Mouse (Mus musculus) forebrain, embryonic 12.5 days (tissue): Measurements from ENCODE around the gene Ehd1. TPM values are rescaled to one million over a fixed set of nuclear protein-coding genes. Genes with fewer than 3 reads are reported as not detected.

Experiments
- ATAC-seq: fragments of 200-750 bp; cut with Nextera tagmentation; 2 replicates; pipeline ENCODE4 v1.8.0; 2017; ENCODE audit warnings: moderate TSS enrichment; ENCODE audit not compliant: low FRiP score
- H3K27ac ChIP-seq: fragments of 300-500 bp; sonication (generic); 2 replicates; pipeline ENCODE4 v1.5.1; 2016; ENCODE audit warnings: mild to moderate bottlenecking
- H3K27me3 ChIP-seq: fragments of 300-500 bp; sonication (generic); 2 replicates; pipeline ENCODE4 v1.6.1; 2016; ENCODE audit warnings: mild to moderate bottlenecking
- H3K36me3 ChIP-seq: fragments of 300-500 bp; sonication (generic); replicated peaks from 2 replicates; pipeline ENCODE4 v1.6.1; 2016; ENCODE audit warnings: mild to moderate bottlenecking
- H3K4me1 ChIP-seq: fragments of 300-500 bp; sonication (generic); 2 replicates; pipeline ENCODE4 v1.6.1; 2016
- H3K4me2 ChIP-seq: fragments of 300-500 bp; sonication (generic); 2 replicates; pipeline ENCODE4 v1.6.1; 2016; ENCODE audit warnings: mild to moderate bottlenecking, moderate library complexity
- H3K4me3 ChIP-seq: fragments of 300-500 bp; sonication (generic); replicated peaks from 2 replicates; pipeline ENCODE4 v1.5.1; 2016; ENCODE audit warnings: mild to moderate bottlenecking
- H3K9ac ChIP-seq: fragments of 300-500 bp; sonication (generic); 2 replicates; pipeline ENCODE4 v1.6.1; 2016; ENCODE audit warnings: mild to moderate bottlenecking
- H3K9me3 ChIP-seq: fragments of 300-500 bp; sonication (generic); 2 replicates; pipeline ENCODE4 v1.6.1; 2016
- WGBS: fragments of 180-500 bp; shearing (Covaris S2); methylation state at CpG from one replicate; pipeline ENCODE4 v1.1.7; 2016; 5-methylcytosine and 5-hydroxymethylcytosine counted together
- polyA plus RNA-seq: library from polyadenylated mRNA; unstranded; fragments of >200 nt; fragmentation: Nextera tagmentation; extraction: Ambion mirVana; gene quantifications from 2 replicates; pipeline ENCODE4 v1.2.1, GENCODE M21; 2016

Gene Ehd1
- polyA plus RNA-seq, 1 experiment from 2014 or later: 86.6 TPM

GRCm38 (mm10) chr19:6262839-6263433, 13.6 kb upstream of the Ehd1 start:
- WGBS: 89% methylated on average over 8 of the region's 8 CpGs
- peaks cover 41% of the 10 kb centered on the region for H3K36me3 ChIP-seq
- 0 out of 2 replicates have a peak, but pooled peaks cover 9% of the 10 kb centered on the region for H3K27me3 ChIP-seq
- no peak overlapping the region for H3K4me3 ChIP-seq
- no peak overlapping the region for H3K4me2 ChIP-seq
- H3K9me3 ChIP-seq: 0 out of 2 replicates have a peak, but pooled peaks cover 2% of the 10 kb centered on the region
- H3K4me1 ChIP-seq: no peaks in the 10 kb centered on the region
- no peak overlapping the region for H3K9ac ChIP-seq
- no peak overlapping the region for H3K27ac ChIP-seq
- ATAC-seq: no peak

GRCm38 (mm10) chr19:6264200-6264599, 12.3 kb upstream of the Ehd1 start:
- Histone ChIP-seq H3K4me2 (no peak overlapping the region), H3K9ac (no peak overlapping the region), H3K4me3 (no peak overlapping the region), H3K4me1 (no peaks in the 10 kb centered on the region), H3K36me3 (peaks cover 28% of the 10 kb centered on the region), H3K27me3 (0 out of 2 replicates have a peak, but pooled peaks cover 9% of the 10 kb centered on the region), H3K9me3 (0 out of 2 replicates have a peak, but pooled peaks cover 2% of the 10 kb centered on the region), H3K27ac (no peak overlapping the region)
- 84% methylated on average over 9 of the region's 9 CpGs for WGBS
- no peak for ATAC-seq

- Histone ChIP-seq H3K27me3 (0 out of 2 replicates have a peak, but pooled peaks cover 10% of the 10 kb centered on the region), H3K36me3 (peaks cover 23% of the 10 kb centered on the region), H3K9me3 (0 out of 2 replicates have a peak, but pooled peaks cover 2% of the 10 kb centered on the region), H3K27ac (no peak overlapping the region), H3K4me1 (no peaks in the 10 kb centered on the region), H3K9ac (no peak overlapping the region), H3K4me2 (no peak overlapping the region), H3K4me3 (no peak overlapping the region)
- 90% methylated on average over 8 of the region's 8 CpGs for WGBS
- no peak for ATAC-seq
Measured at GRCm38 (mm10) chr19:6264945-6265344, 11.6 kb upstream of the Ehd1 start.

GRCm38 (mm10) chr19:6265727-6266182, 10.8 kb upstream of the Ehd1 start:
- Histone ChIP-seq H3K4me3 (no peak overlapping the region), H3K9me3 (0 out of 2 replicates have a peak, but pooled peaks cover 2% of the 10 kb centered on the region), H3K27me3 (peaks cover 14% of the 10 kb centered on the region; the same call in 1 of the 2 replicates), H3K36me3 (peaks cover 15% of the 10 kb centered on the region), H3K9ac (no peak overlapping the region), H3K4me1 (no peaks in the 10 kb centered on the region; the same call in 1 of the 2 replicates), H3K4me2 (no peak overlapping the region), H3K27ac (no peak overlapping the region)
- WGBS: 69% methylated on average over 6 of the region's 6 CpGs
- ATAC-seq: no peak

GRCm38 (mm10) chr19:6267306-6268169, 9.0 kb upstream of the Ehd1 start:
- no peak overlapping the region for H3K4me3 ChIP-seq
- H3K9ac ChIP-seq: no peak overlapping the region
- ATAC-seq: no peak
- no peak overlapping the region for H3K27ac ChIP-seq
- no peaks in the 10 kb centered on the region for H3K9me3 ChIP-seq
- peaks cover 15% of the 10 kb centered on the region; the same call in 1 of the 2 replicates for H3K27me3 ChIP-seq
- H3K4me1 ChIP-seq: peaks cover 5% of the 10 kb centered on the region
- no peak overlapping the region for H3K4me2 ChIP-seq
- H3K36me3 ChIP-seq: no peaks in the 10 kb centered on the region
- WGBS: 74% methylated on average over 11 of the region's 11 CpGs

- 20% methylated on average over 8 of the region's 8 CpGs for WGBS
- Histone ChIP-seq H3K27me3 (peaks cover 15% of the 10 kb centered on the region; the same call in 1 of the 2 replicates), H3K36me3 (no peaks in the 10 kb centered on the region), H3K4me1 (peaks cover 5% of the 10 kb centered on the region), H3K4me2 (no peak overlapping the region), H3K4me3 (no peak overlapping the region), H3K9me3 (no peaks in the 10 kb centered on the region), H3K27ac (no peak overlapping the region), H3K9ac (no peak overlapping the region)
- peak; percentile 83 for ATAC-seq
Measured at GRCm38 (mm10) chr19:6268170-6268528, 8.4 kb upstream of the Ehd1 start.

- Histone ChIP-seq H3K27ac (no peak overlapping the region), H3K4me2 (no peak overlapping the region), H3K36me3 (no peaks in the 10 kb centered on the region), H3K27me3 (peaks cover 15% of the 10 kb centered on the region; the same call in 1 of the 2 replicates), H3K9me3 (no peaks in the 10 kb centered on the region), H3K9ac (no peak overlapping the region), H3K4me1 (peaks cover 5% of the 10 kb centered on the region), H3K4me3 (no peak overlapping the region)
- no peak for ATAC-seq
- WGBS: 87% methylated on average over 7 of the region's 7 CpGs
Measured at GRCm38 (mm10) chr19:6268670-6269132, 7.8 kb upstream of the Ehd1 start.

GRCm38 (mm10) chr19:6269798-6270475, 6.6 kb upstream of the Ehd1 start:
- WGBS: 87% methylated on average over 8 of the region's 8 CpGs
- ATAC-seq: no peak
- no peaks in the 10 kb centered on the region for H3K36me3 ChIP-seq
- no peak overlapping the region for H3K4me3 ChIP-seq
- no peaks in the 10 kb centered on the region for H3K9me3 ChIP-seq
- H3K4me2 ChIP-seq: no peak overlapping the region
- no peak overlapping the region for H3K27ac ChIP-seq
- H3K9ac ChIP-seq: no peak overlapping the region
- peaks cover 5% of the 10 kb centered on the region for H3K4me1 ChIP-seq
- peaks cover 15% of the 10 kb centered on the region; the same call in 1 of the 2 replicates for H3K27me3 ChIP-seq

- Histone ChIP-seq H3K27ac (no peak overlapping the region), H3K27me3 (peaks cover 15% of the 10 kb centered on the region; the same call in 1 of the 2 replicates), H3K9ac (no peak overlapping the region), H3K4me2 (no peak overlapping the region), H3K9me3 (no peaks in the 10 kb centered on the region), H3K36me3 (no peaks in the 10 kb centered on the region), H3K4me3 (no peak overlapping the region), H3K4me1 (peaks cover 12% of the 10 kb centered on the region)
- no peak for ATAC-seq
- WGBS: 67% methylated on average over 9 of the region's 9 CpGs
Measured at GRCm38 (mm10) chr19:6270661-6271060, 5.9 kb upstream of the Ehd1 start.

GRCm38 (mm10) chr19:6271206-6271605, 5.3 kb upstream of the Ehd1 start:
- Histone ChIP-seq H3K27me3 (peaks cover 15% of the 10 kb centered on the region; the same call in 1 of the 2 replicates), H3K27ac (no peak overlapping the region), H3K9me3 (no peaks in the 10 kb centered on the region), H3K4me3 (no peak overlapping the region), H3K9ac (no peak overlapping the region), H3K4me1 (peaks cover 17% of the 10 kb centered on the region), H3K36me3 (no peaks in the 10 kb centered on the region), H3K4me2 (no peak overlapping the region)
- WGBS: 33% methylated on average over 8 of the region's 8 CpGs
- no peak for ATAC-seq

- WGBS: 72% methylated on average over 7 of the region's 7 CpGs
- Histone ChIP-seq H3K9ac (no peak overlapping the region), H3K36me3 (no peaks in the 10 kb centered on the region), H3K27me3 (peaks cover 13% of the 10 kb centered on the region; the same call in 1 of the 2 replicates), H3K27ac (no peak overlapping the region), H3K4me3 (no peak overlapping the region), H3K9me3 (no peaks in the 10 kb centered on the region), H3K4me1 (peaks cover 17% of the 10 kb centered on the region), H3K4me2 (no peak overlapping the region)
- no peak for ATAC-seq
Measured at GRCm38 (mm10) chr19:6272053-6272452, 4.5 kb upstream of the Ehd1 start.

- H3K36me3 ChIP-seq: no peaks in the 10 kb centered on the region
- ATAC-seq: no peak
- no peak overlapping the region for H3K4me2 ChIP-seq
- H3K9ac ChIP-seq: no peak overlapping the region
- H3K9me3 ChIP-seq: no peaks in the 10 kb centered on the region
- H3K4me1 ChIP-seq: peaks cover 20% of the 10 kb centered on the region
- peaks cover 6% of the 10 kb centered on the region; the same call in 1 of the 2 replicates for H3K27me3 ChIP-seq
- no peak overlapping the region for H3K27ac ChIP-seq
- no peak overlapping the region for H3K4me3 ChIP-seq
- 89% methylated on average over 4 of the region's 4 CpGs for WGBS
Measured at GRCm38 (mm10) chr19:6272738-6273137, 3.8 kb upstream of the Ehd1 start.
